Mouse (Mus musculus) forebrain, embryonic 10.5 days (tissue): ENCODE results near the gene Ccnd2. TPM values are rescaled to one million over a fixed set of nuclear protein-coding genes. Genes with fewer than 3 reads are reported as not detected.
A peak's percentile ranks its signal among the peaks of the same experiment; 100 is the strongest.

Experiments used
- DNase-seq: peaks from one replicate; pipeline ENCODE4 v3.0.0-alpha.2; 2017; ENCODE audit warnings: low spot score; ENCODE audit errors: extremely low spot score
- H3K27ac ChIP-seq: fragments of 300-500 bp; sonication (generic); 2 replicates; pipeline ENCODE4 v1.5.1; 2016; ENCODE audit warnings: mild to moderate bottlenecking
- H3K27me3 ChIP-seq: fragments of 300-500 bp; sonication (generic); 2 replicates; pipeline ENCODE4 v1.6.1; 2016; ENCODE audit warnings: mild to moderate bottlenecking; ENCODE audit not compliant: poor library complexity, severe bottlenecking
- H3K36me3 ChIP-seq: fragments of 300-500 bp; sonication (generic); replicated peaks from 2 replicates; pipeline ENCODE4 v1.6.1; 2016; ENCODE audit warnings: mild to moderate bottlenecking, moderate library complexity
- H3K4me1 ChIP-seq: fragments of 300-500 bp; sonication (generic); 2 replicates; pipeline ENCODE4 v1.6.1; 2016
- H3K4me3 ChIP-seq: fragments of 300-500 bp; sonication (generic); 2 replicates; pipeline ENCODE4 v1.5.1; 2016; ENCODE audit warnings: mild to moderate bottlenecking, moderate library complexity
- H3K9me3 ChIP-seq: fragments of 300-500 bp; sonication (generic); 2 replicates; pipeline ENCODE4 v1.6.1; 2016; ENCODE audit warnings: mild to moderate bottlenecking, moderate library complexity
- WGBS: fragments of 180-500 bp; shearing (Covaris S2); methylation state at CpG from one replicate; pipeline ENCODE4 v1.1.7; 2016; 5-methylcytosine and 5-hydroxymethylcytosine counted together
- polyA plus RNA-seq: library from polyadenylated mRNA; unstranded; fragments of >200 nt; fragmentation: Nextera tagmentation; extraction: Ambion mirVana; gene quantifications from 2 replicates; pipeline ENCODE4 v1.2.1, GENCODE M21; 2016

Gene Ccnd2
- polyA plus RNA-seq, 1 experiment from 2014 or later, result 1,058 TPM

DNA sequence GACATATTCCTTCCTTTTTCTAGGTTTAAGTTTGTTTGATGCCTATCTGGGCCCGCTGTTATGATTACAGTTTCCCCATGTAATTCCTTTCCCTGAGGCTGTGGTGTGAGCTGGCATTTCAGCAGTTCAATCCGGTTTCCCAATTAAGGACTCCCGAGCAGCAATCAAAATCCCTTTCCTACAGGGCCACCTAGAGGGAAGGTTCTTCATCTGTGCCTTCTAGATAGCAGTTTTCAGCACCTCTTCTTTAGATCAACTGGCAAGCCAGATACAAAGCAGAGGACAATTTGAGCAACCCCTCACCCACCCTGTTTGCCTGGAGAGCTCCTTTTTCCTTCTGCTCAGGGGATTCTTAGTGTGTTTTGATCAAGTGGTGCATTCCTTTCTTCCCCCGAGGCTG is 65.3 kb downstream of the Ccnd2 start:
- no peak overlapping the region for H3K27ac ChIP-seq
- H3K4me3 ChIP-seq, result no peak overlapping the region
- WGBS, result 79% methylated on average over 4 of the region's 4 CpGs
- H3K27me3 ChIP-seq, result peaks cover 16% of the 10 kb centered on the region
- peaks cover 43% of the 10 kb centered on the region for H3K36me3 ChIP-seq
- no peaks in the 10 kb centered on the region for H3K9me3 ChIP-seq
- no peaks in the 10 kb centered on the region for H3K4me1 ChIP-seq
- no peak for DNase-seq

GRCm38 (mm10) chr6:127081820-127082219 is 70.2 kb downstream of the Ccnd2 start:
- H3K9me3 ChIP-seq, result no peaks in the 10 kb centered on the region
- peaks cover 13% of the 10 kb centered on the region for H3K4me1 ChIP-seq
- no peak for DNase-seq
- peaks cover 57% of the 10 kb centered on the region for H3K27me3 ChIP-seq
- H3K36me3 ChIP-seq, result no peaks in the 10 kb centered on the region
- WGBS, result 75% methylated on average over 6 of the region's 6 CpGs
- no peak overlapping the region for H3K27ac ChIP-seq
- no peak overlapping the region for H3K4me3 ChIP-seq

DNA sequence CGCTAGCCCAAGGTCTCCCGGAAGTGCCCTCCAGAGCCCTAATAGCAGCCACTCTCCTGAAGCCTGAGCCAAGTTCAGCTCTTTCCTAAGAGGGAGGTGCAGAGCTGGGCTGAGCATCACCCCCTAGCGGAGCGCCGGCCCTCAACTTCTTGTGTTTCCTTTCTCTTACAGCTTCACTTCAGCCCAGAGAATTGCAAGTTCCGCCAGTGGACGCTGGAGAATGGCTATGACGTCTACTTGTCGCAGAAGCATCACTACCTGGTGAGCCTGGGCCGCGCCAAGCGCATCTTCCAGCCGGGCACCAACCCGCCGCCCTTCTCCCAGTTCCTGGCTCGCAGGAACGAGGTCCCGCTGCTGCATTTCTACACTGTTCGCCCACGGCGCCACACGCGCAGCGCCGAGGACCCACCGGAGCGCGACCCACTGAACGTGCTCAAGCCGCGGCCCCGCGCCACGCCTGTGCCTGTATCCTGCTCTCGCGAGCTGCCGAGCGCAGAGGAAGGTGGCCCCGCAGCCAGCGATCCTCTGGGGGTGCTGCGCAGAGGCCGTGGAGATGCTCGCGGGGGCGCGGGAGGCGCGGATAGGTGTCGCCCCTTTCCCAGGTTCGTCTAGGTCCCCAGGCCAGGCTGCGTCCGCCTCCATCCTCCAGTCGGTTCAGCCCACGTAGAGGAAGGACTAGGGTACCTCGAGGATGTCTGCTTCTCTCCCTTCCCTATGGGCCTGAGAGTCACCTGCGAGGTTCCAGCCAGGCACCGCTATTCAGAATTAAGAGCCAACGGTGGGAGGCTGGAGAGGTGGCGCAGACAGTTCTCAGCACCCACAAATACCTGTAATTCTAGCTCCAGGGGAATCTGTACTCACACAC is 71.9 kb downstream of the Ccnd2 start:
- no peaks in the 10 kb centered on the region for H3K36me3 ChIP-seq
- peak overlapping the region; percentile 85 for H3K27ac ChIP-seq
- WGBS, result 1% methylated on average over 59 of the region's 59 CpGs
- H3K9me3 ChIP-seq, result no peaks in the 10 kb centered on the region
- H3K27me3 ChIP-seq, result peaks cover 62% of the 10 kb centered on the region
- peak overlapping the region; percentile 81 for H3K4me3 ChIP-seq
- peaks cover 13% of the 10 kb centered on the region for H3K4me1 ChIP-seq
- DNase-seq, result peak; percentile 80

Other genes starting within 250 kb of the Ccnd2 start
- 0.12 TPM in 1 of 2 replicates, not detected in the other for gene Dyrk4, start 230.4 kb downstream of the Ccnd2 start, polyA plus RNA-seq
- 85.8 and 92.1 TPM in 2 replicates for gene Rad51ap1, start 212.6 kb downstream of the Ccnd2 start, polyA plus RNA-seq
- 14.7 and 16.3 TPM in 2 replicates for gene D6Wsu163e, start 212.2 kb downstream of the Ccnd2 start, polyA plus RNA-seq
- not detected in 2 replicates for gene Fgf6, start 136.6 kb downstream of the Ccnd2 start, polyA plus RNA-seq
- 0.14 TPM in 1 of 2 replicates, not detected in the other for gene Fgf23, start 79.3 kb downstream of the Ccnd2 start, polyA plus RNA-seq
- gene Tigar, start 42.6 kb downstream of the Ccnd2 start, polyA plus RNA-seq, result 7.1 and 7.3 TPM in 2 replicates